Mouse (Mus musculus) heart, adult 2 months (tissue): ENCODE data around the gene Fsip1. TPM values are rescaled to one million over a fixed set of nuclear protein-coding genes. Genes with fewer than 3 reads are reported as not detected.

ENCODE experiments used
- DNase-seq, 2 experiments: peaks; one replicate each; pipeline ENCODE4 v3.0.0; 2021
- H3K27ac ChIP-seq: fragments of 200-600 bp; 2 replicates; pipeline ENCODE4 v1.8.1; 2022
- H3K27me3 ChIP-seq: fragments of 200-500 bp; 2 replicates; pipeline ENCODE4 v1.6.1; 2012; ENCODE audit warnings: mild to moderate bottlenecking, low read length, inconsistent platforms, mixed read lengths; ENCODE audit not compliant: control insufficient read depth, insufficient read depth
- H3K36me3 ChIP-seq: fragments of 200-500 bp; 2 replicates; pipeline ENCODE4 v1.6.1; 2012; ENCODE audit warnings: low read length, inconsistent platforms; ENCODE audit not compliant: control insufficient read depth, insufficient read depth
- H3K4me1 ChIP-seq: fragments of 200-500 bp; 2 replicates; pipeline ENCODE4 v1.6.1; 2011; ENCODE audit warnings: low read length; ENCODE audit not compliant: control insufficient read depth, insufficient read depth
- H3K4me3 ChIP-seq: fragments of 200-600 bp; 2 replicates; pipeline ENCODE4 v1.8.1; 2022
- H3K79me2 ChIP-seq: fragments of 200-500 bp; replicated peaks from 2 replicates; pipeline ENCODE4 v1.6.1; 2012; ENCODE audit warnings: mild to moderate bottlenecking, inconsistent platforms, low read length, moderate library complexity, mixed read lengths; ENCODE audit not compliant: control insufficient read depth, insufficient read depth
- H3K9ac ChIP-seq: fragments of 200-500 bp; 2 replicates; pipeline ENCODE4 v1.6.1; 2012; ENCODE audit warnings: low read depth, mild to moderate bottlenecking, control low read depth, inconsistent platforms, low read length, mixed read lengths
- CTCF ChIP-seq: fragments of 200-600 bp; IDR thresholded peaks from 2 replicates; pipeline ENCODE4 v1.8.1; 2022; ENCODE audit warnings: antibody characterized with exemption, mild to moderate bottlenecking, moderate library complexity
- EP300 ChIP-seq: fragments of 200-500 bp; IDR thresholded peaks from 2 replicates; pipeline ENCODE4 v1.6.1; 2011; ENCODE audit warnings: low read depth, low read length, control low read depth; ENCODE audit not compliant: insufficient read depth
- POLR2A ChIP-seq: fragments of 200-500 bp; IDR thresholded peaks from 2 replicates; pipeline ENCODE4 v1.6.1; 2011; ENCODE audit warnings: mild to moderate bottlenecking, low read depth, low read length, control low read depth; ENCODE audit not compliant: insufficient read depth
- WGBS: fragments of 180-500 bp; shearing (Covaris S2); methylation state at CpG from one replicate; pipeline ENCODE4 v1.1.7; 2018; 5-methylcytosine and 5-hydroxymethylcytosine counted together
- intact Hi-C: fragments of 180-260 bp; cut with DNase I; formaldehyde crosslinking; loops from one replicate; pipeline ENCODE4 v1.15.1; 2025
- polyA plus RNA-seq: library from polyadenylated mRNA; depleted of rRNA; stranded (reverse); fragments of >200 nt; gene quantifications from 2 replicates; pipeline ENCODE4 v1.2.3, GENCODE M21; 2012
- total RNA-seq, 2 experiments: library from RNA; stranded (reverse); gene quantifications; 2 replicates each; pipeline ENCODE4 v1.2.3; 2021

The Fsip1 gene
- total and polyA plus RNA-seq, 3 experiments = 0.06 TPM; not detected in 2

DNA sequence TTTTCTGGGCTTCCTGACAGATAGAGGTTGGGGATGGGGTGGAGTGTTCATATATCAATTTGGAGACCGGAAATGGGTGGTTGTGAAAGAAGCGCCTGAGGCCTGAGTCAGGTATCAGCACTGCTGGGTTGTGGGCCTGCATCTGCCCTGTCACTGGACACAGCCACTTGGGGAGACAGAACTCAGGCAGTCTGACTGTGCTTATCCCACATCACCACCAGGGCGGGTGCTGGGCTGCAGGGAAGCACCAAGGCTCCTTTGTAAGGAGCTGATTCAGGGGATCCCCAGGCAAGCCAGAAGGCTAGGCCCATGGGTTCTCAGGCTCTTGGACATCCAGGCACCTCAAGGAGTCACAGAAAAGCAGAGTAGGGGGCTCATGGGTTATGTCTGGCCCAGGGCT is 59.8 kb downstream of the Fsip1 start:
- no peaks in the 10 kb centered on the region for H3K27me3 ChIP-seq
- WGBS = 76% methylated on average over 3 of the region's 3 CpGs
- H3K4me3 ChIP-seq = no peak overlapping the region
- H3K36me3 ChIP-seq = no peaks in the 10 kb centered on the region
- no peaks in the 10 kb centered on the region for H3K4me1 ChIP-seq
- no peaks in the 10 kb centered on the region for H3K79me2 ChIP-seq
- no peak for DNase-seq
- intact Hi-C loops = no loop called here
- no peak overlapping the region for H3K27ac ChIP-seq
- no peak for TF ChIP-seq EP300
- no peak for TF ChIP-seq CTCF
- no peak for TF ChIP-seq POLR2A
- no peak overlapping the region for H3K9ac ChIP-seq

DNA sequence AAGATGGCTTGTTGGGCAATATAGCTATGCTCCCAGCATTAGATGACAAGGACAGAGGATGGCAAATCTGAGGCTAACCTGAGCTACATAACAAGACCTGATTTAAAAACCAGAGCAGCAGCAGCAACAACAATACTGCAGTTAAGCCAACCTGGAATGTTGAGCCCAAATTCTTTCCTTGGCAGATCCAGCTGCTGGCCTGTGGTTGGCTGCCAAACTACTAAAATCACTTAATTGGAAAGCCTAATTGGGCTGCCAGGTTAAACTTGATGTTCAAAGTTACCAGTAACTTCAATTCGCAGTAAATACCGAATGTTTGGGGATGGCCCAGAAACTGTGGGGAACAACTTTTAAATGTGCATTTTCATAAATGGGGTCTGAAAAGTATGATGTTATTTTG is 74.6 kb downstream of the Fsip1 start:
- WGBS = 88% methylated on average over 2 of the region's 2 CpGs
- H3K27me3 ChIP-seq = no peaks in the 10 kb centered on the region
- no peak for DNase-seq
- no peaks in the 10 kb centered on the region; the same call in 1 of the 2 replicates for H3K4me1 ChIP-seq
- TF ChIP-seq EP300 (no peak), CTCF (no peak), POLR2A (no peak)
- intact Hi-C loops = no loop called here
- H3K79me2 ChIP-seq = no peaks in the 10 kb centered on the region
- no peak overlapping the region for H3K4me3 ChIP-seq
- H3K36me3 ChIP-seq = no peaks in the 10 kb centered on the region
- no peak overlapping the region for H3K9ac ChIP-seq
- H3K27ac ChIP-seq = no peak overlapping the region

DNA sequence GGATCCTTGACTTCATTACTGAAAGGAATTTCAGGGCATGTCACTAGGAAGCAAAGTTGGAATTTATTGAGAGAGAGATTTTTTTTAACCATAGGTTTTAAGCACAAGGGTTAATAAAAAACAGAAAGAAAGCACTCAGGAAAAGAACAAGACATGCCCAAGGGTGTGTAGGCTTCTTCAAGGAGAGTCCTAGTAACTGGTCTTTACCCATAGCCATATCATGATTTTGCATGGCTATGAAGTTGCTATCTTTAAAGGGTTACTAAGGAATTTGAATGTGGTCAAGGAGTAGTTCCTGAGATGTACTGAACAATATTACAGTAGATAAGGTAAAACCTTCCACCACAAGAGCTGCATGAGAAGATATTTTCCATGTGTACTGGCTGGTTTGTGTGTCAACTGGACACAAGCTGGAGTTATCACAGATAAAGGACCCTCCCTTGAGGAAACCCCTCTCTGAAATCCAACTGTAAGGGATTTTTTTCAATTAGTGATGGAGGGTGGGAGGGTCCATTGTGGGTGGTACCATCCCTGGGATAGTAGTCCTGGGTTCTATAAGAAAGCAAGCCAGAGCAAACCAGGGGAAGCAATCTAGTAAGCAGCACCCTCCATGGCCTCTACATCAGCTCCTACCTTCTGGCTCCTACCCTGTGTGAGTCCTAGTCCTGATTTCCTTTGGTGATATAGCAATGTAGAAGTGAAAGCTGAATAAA is 76.7 kb downstream of the Fsip1 start:
- TF ChIP-seq EP300 (no peak), CTCF (no peak), POLR2A (no peak)
- Histone ChIP-seq H3K79me2 (no peaks in the 10 kb centered on the region), H3K4me1 (no peaks in the 10 kb centered on the region; the same call in 1 of the 2 replicates), H3K27me3 (no peaks in the 10 kb centered on the region), H3K36me3 (no peaks in the 10 kb centered on the region), H3K4me3 (no peak overlapping the region), H3K9ac (no peak overlapping the region), H3K27ac (no peak overlapping the region)
- intact Hi-C loops = no loop called here
- DNase-seq = no peak

DNA sequence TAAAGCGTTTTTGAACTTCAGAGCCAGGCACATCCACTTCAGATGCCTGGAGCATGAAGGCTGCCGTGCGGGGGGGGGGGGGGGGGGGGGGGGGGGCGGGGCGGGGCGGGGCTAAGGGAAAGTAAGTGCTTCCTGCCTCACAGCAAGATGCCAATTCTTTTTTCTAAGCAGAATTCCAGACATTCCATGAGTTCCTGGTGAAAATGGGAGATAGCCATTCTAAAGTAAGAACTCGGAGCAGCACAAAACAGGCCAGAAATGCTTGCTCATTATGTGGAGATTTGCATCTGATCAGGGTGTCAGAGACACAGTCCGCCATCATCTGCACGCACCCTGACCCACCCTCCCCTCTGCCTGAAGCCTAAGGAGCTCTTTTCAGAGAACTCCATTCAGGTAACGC is 77.3 kb downstream of the Fsip1 start:
- Histone ChIP-seq H3K4me3 (no peak overlapping the region), H3K4me1 (no peaks in the 10 kb centered on the region; the same call in 1 of the 2 replicates), H3K27me3 (no peaks in the 10 kb centered on the region), H3K36me3 (no peaks in the 10 kb centered on the region), H3K27ac (no peak overlapping the region), H3K9ac (no peak overlapping the region), H3K79me2 (no peaks in the 10 kb centered on the region)
- no peak for DNase-seq
- TF ChIP-seq CTCF (no peak), POLR2A (no peak), EP300 (no peak)
- intact Hi-C loops = no loop called here
- WGBS = 6% methylated on average over 10 of the region's 10 CpGs

DNA sequence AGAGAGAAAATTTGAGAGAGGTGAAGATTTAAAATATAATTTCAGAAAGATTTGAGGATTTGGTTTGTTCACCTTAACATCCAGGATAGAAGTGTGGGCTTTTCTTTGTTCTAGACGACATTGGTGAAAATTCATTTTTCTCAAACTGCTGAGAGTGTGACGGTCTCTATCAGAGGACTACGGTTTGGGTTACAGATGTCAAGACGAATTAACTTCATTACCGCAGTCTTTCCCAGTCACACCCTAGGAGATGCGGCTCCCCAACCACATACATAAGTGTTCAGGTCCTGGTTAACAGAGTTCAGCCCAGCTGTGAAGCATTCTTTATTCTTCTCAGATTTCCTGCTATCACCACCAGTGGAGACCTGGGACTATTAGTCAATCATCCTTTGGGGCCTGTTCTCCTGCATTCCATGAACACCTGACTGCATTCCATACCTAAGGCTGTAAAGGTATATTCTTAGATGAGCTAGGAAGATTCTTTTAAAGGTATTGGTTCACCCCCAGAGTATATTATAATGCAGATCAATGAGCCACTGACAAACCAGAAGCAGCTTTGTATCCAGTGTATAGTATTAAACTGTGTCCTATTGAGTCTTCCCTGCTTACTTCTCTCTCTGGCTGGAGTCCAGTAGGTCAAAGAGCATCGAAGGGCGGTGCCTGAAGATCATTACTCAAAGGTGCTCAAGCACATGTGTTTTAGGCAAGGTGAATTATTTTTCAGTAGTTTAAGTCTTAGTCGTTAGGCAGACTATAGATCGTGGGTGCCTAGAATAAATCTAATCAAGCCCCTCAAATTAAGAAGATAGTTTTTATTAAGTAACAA is 82.0 kb downstream of the Fsip1 start:
- no peak for DNase-seq
- no peak overlapping the region for H3K27ac ChIP-seq
- TF ChIP-seq EP300 (no peak), CTCF (no peak), POLR2A (no peak)
- no peaks in the 10 kb centered on the region for H3K27me3 ChIP-seq
- WGBS = 91% methylated on average over 10 of the region's 10 CpGs
- no peak overlapping the region for H3K4me3 ChIP-seq
- no peaks in the 10 kb centered on the region for H3K79me2 ChIP-seq
- no peaks in the 10 kb centered on the region for H3K36me3 ChIP-seq
- no peak overlapping the region for H3K9ac ChIP-seq
- intact Hi-C loops = no loop called here
- H3K4me1 ChIP-seq = no peaks in the 10 kb centered on the region; the same call in 1 of the 2 replicates

DNA sequence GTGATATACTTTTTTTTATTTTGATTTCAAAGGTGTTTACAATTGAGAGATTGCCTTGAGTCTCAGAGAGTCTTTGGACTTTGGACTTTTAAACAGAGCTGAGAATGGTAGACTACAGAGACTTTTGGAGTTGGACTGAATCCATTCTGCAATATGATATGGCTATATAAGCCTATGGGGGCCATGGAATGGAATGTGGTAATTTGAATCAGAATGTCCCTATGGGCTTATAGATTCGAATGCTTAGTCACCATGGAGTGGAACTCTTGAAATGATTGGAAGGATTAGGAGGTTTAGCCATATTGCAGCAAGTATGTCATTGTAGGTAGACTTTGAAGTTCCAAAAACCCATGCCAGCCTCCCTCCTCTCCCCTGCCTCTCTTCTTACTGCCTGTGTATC is 88.5 kb downstream of the Fsip1 start:
- no peaks in the 10 kb centered on the region for H3K36me3 ChIP-seq
- 74% methylated on average over 1 of the region's 1 CpGs for WGBS
- H3K27me3 ChIP-seq = no peaks in the 10 kb centered on the region
- TF ChIP-seq CTCF (no peak), POLR2A (no peak), EP300 (no peak)
- no peak overlapping the region for H3K4me3 ChIP-seq
- H3K4me1 ChIP-seq = no peaks in the 10 kb centered on the region
- DNase-seq = no peak
- H3K79me2 ChIP-seq = no peaks in the 10 kb centered on the region
- H3K27ac ChIP-seq = no peak overlapping the region
- intact Hi-C loops = no loop called here
- no peak overlapping the region for H3K9ac ChIP-seq
